Mouse (Mus musculus) erythroblast, embryonic 14.5 days (primary cell): ENCODE measurements around the gene Slc39a5.

Source experiments
- GATA1 ChIP-seq: IDR thresholded peaks from 2 replicates; pipeline ENCODE4 v1.6.1; 2012; ENCODE audit warnings: low read length, inconsistent platforms, mixed read lengths
- TAL1 ChIP-seq: IDR thresholded peaks from 3 replicates; pipeline ENCODE4 v1.6.1; 2012; ENCODE audit warnings: low read length, inconsistent platforms, mixed read lengths

DNA sequence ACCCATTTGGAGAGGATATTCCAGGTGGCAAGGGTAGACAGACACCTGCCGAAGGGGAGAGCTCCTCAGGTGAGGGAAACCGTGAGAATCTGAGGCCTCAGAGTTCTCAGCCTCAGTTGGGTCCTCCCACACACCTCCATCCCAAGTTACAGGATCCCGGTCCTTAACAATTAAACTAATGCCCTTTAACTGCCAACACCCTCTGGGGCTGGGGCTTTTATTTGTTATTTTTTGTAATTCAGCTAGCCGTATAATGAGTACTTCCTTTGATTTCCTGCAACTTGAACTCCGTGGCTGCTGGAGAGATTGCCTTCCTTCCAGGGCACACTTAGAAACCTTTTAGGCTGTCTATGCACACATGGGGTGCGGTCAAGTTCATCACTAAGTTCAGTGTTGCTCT is 43.3 kb upstream of the Slc39a5 start:
- TF ChIP-seq GATA1 (no peak), TAL1 (no peak)
